Mouse (Mus musculus) induced T-regulatory cell, adult 2 months (primary cell): ENCODE measurements around the gene Parn.
"Not testable (repeated sequence)": the region's sequence is repeated elsewhere in the genome, so short reads cannot be mapped to it uniquely, and the experiment has no call there.

Experiments used
- DNase-seq: peaks from one replicate; pipeline ENCODE4 v3.0.0-alpha.2; 2012; ENCODE audit warnings: low read depth

Parn gene

GRCm38 (mm10) chr16:13667878-13668343, at the start of gene Parn:
Gene Parn, minus strand, starts transcription at chr16:13668170.
- DNase-seq, result peak; percentile 97

GRCm38 (mm10) chr16:13716821-13717553, 49.0 kb upstream of the Parn start:
- DNase-seq, result no peak

DNA sequence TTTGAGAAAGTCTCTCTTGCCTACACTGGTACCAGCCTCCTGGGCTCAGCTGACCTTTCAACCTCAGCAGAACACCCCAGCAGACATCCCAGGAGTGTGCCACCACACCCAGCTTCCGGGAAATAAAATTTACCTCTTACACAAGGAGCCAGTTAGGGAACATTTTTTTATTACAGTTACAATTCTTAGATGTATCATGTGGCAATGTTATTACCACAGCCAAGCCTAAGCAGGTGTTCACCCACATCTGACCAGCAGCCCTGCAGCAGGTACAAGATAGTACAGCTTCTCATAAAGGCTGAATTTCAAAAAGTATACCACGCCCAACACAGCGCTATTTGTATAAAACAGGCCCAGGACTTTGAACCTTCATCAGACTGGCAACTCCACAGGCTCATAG, 46.9 kb upstream of the Parn start:
- no peak for DNase-seq

GRCm38 (mm10) chr16:13704676-13705075, 36.7 kb upstream of the Parn start:
- DNase-seq, result no peak

- no peak for DNase-seq
These were observed 34.2 kb upstream of the Parn start for GRCm38 (mm10) chr16:13702184-13702583.

- DNase-seq, result peak; percentile 29
These were observed 31.0 kb upstream of the Parn start for GRCm38 (mm10) chr16:13698998-13699397.

DNA sequence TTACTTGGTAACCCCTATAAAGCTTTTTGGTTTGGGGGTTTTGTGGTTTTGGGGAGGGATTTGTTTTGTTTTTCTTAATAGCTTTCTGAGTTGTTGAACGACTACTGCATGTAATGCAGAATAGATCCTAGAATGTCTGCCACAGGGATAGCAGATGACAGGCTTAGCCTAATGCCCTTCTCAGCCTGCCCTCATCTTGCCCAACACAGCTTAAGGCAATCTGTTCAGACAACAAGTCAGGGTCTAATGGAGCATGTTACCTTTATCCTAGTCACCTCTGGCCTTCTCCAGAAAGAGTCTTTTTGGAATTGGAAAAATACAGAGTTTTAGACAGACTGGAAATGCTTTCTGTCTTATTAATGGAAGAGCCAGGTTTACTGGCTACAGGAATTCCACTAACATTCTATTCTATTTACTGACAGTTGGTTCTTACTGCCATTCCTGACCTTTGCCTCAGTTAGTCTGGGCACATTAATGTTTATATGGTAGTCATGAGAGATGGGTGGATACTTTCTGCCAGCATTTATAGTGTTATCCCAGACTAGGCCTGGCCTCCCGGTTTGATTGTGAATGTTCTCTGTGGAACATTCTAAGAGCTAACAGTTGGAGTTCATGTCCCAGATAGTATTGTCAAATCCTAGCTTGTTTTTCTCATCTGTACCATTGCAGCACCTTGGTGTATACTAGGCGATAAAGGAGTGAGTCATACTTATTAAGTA, 10.8 kb upstream of the Parn start:
- no peak for DNase-seq

GRCm38 (mm10) chr16:13674511-13674910, 6.5 kb upstream of the Parn start:
- no peak for DNase-seq

DNA sequence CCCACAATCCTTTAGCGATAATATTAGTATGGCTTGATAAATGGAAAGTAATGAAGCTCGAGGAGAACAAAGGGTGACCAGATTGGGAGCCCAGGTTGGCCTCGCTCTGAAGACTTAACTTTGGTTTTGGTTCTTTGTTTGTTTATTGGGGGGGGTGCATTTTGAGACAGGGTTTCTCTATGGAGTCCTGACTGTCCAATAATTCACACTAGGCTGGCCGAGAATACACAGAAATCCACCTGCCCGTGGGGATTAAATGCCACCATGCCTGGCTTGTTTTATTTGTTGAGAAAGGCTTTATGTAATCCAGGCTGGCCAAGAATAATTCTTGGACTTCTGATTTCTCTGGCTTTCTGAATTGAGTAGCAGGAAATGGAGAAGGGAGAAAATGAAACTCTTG, 5.1 kb upstream of the Parn start:
- DNase-seq, result no peak

DNA sequence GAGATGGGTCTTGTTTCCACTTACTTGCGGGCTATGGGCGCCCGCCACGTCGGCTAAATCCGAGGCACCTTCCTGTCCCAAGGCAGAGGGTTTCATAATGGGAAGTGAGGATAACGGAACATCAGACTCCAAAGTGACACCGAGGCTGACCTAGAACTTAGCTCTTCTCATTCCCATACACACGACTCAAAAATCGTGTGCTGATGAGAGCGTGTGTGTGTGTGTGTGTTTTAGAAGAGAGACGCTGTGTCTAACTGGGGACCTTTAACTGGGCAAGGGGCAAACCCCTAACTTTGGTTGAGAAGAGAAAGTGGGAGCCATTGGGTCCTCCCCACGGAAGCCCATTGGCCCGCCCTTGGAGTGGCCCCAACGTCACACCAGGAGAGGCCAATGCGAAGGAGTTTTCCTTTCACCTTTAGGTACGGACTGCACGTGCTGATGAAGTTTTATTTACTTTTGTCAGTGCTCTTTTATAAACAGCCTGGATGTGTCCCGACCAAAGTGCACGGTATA, 4.5 kb upstream of the Parn start:
- DNase-seq, result peak; percentile 92

DNA sequence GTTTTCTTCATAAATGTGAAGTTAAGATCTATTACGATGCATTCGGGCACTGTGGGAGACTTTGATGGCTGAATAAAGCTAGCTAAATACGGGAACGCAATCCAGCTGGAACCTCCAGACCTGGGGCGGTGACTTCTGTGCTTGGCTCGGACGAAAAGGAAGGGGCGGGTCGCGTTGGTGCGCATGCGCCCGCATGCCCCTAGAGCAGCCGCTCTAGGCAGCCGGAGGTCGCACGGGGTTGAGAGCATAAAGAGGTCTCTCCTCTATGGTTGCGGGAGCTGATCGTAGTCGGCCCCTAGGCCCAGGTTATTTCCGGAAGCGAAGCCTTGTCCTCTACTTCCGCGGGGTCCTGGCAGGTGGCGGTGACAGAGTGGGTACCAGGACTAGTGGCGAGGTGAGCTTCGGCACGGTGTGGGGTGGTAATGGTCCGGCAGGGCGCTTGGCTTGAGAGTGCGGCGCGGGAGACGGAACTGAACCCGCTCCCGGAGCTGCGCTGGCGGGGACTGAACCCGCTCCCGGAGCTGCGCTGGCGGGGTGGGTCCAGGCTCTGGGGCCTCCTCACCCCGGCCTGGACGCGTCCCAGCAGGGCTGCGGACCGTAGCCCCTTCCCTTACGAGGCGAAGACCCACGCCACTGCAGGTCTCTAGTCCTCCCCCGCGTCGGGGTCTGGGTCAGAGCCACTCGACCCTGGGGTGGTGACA, 3.9 kb upstream of the Parn start, which contains the start of the genes Bfar and 3110001I22Rik:
Gene Bfar, plus strand, starts transcription at position 174 of the 701 bp plus-strand sequence.
Gene 3110001I22Rik, plus strand, starts transcription at position 245 of the 701 bp plus-strand sequence.
- peak; percentile 95 for DNase-seq

DNA sequence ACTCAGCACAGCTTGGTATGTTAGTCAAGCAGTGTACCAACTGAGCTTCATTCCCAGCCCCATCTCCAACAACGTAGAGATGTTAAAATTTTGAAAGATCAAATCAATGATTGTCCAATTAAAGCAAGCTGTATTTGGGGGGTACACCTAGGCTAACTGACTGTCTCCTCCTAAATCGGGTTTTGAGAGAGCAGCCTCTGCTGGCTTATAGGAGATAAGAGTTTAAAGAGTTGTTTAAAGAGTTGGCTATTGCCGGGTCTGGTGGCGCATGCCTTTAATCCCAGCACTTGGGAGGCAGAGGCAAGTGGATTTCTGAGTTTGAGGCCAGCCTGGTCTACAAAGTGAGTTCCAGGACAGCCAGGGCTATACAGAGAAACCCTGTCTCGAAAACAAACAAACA, 2.9 kb upstream of the Parn start:
- peak; percentile 24 for DNase-seq

GRCm38 (mm10) chr16:13669282-13669681, 1.3 kb upstream of the Parn start:
- DNase-seq, result peak; percentile 14

DNA sequence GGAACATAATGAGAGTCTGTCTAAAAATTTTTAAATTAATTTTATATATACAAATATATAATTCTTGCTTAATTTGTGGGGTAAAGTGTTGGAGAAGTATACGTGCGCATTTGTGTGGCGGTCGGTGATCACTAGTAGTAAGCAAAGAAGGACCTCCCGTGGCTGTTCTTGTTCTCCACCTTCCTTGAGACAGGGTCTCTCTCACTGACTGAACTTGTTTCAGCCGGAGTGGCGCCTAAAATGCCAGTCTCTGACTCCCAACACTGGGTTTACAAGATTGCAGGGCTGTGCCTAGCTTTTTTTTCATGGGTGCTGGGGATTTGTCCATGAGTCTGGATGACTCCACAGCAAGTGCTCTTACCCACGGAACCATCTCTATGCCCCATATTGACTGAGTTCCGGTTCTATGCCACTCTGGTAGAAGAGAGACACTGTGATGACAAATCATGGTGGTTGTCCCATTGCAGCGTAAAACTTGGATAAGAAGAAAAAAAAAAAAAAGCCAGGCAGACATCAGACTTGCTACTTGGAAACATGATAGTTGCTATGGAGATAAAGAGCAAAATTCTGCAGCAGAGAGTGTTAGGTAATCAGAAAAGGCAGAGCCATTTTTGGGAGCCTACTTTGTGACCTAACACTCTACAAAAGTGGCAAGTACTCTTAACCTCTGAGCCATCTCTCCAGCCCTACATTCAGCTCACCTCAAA, 585 bp upstream of the Parn start:
- no peak for DNase-seq

- no peak for DNase-seq
These were observed 7.2 kb downstream of the Parn start for GRCm38 (mm10) chr16:13660736-13661135.

DNA sequence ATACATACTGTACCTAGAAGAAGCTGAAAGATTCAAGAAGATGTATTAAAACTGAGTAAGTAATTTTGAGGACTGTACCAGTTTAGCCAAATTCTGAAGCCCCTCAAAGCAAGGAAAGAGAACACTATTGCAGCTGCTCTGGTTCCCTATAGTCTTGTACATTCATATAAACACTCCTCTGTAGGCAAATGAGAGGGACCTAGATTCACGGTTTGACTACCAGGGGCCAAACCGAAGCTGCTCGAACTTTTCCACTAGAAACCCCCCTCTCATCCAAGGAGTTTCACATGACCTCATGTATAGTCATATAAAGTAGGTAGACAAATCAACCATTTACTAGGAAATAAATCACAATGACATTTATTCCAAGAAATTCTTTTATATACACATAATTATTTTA, 9.1 kb downstream of the Parn start:
- no peak for DNase-seq

DNA sequence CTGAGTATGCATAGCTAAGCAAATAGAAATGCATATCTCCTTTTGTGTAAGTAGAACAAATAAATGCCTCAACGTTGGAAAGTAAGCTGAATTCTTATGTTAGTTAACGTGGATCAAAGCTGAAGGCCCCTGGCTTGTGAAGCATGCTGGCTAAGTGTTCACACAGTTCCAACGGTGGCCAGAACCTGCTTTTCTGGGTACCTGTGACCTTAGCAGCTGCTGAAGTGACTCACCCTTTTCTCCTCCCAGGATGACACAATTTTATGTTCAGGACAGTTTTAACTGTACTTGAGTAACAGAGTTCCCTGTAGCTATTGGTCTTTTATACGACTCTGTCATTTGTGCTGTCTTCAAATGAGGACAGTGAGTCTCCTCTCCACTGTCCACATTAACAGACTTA, 22.0 kb downstream of the Parn start:
- no peak for DNase-seq

GRCm38 (mm10) chr16:13644474-13644873, 23.5 kb downstream of the Parn start:
- no peak for DNase-seq

DNA sequence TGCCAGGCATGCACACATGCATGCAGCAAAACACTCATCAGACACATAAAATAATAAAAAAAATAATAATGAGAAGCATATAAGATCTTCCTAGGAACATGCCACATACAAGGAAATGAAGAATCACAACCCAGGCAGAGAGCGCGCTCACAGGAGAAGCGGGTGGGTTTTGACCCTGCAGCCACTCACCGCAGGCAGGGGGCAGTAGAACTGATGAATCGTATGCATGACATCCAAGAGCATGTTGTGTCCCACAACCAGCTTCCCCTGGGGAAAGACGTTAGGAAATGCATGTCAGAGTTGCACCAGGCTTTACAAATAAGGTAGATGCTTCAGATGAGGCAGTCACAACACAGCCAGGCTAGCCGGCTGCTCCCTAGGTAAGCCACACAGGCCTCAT, 27.9 kb downstream of the Parn start:
- peak; percentile 4 for DNase-seq

GRCm38 (mm10) chr16:13639508-13639907, 28.5 kb downstream of the Parn start:
- no peak for DNase-seq

- DNase-seq, result not testable (repeated sequence)
These were observed 29.8 kb downstream of the Parn start for GRCm38 (mm10) chr16:13638198-13638597.

DNA sequence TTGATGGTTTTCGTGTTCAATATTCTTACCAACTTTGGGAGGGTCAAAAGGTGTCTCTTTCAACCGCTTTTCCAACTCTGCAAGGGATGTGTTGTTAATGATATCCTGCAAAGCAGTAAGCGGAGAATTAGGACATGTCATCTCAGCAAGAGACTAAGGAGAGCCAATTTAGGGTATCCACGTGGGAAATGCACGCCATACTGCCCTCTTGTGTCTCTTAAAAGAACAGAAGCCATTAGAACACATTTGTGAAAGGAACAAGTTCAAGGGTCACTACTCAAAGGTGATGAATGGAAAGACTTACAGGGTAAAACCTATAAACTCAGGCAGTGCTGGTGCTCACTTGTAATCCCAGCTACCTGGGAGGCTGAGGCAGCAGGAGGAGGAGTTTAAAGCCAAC, 39.6 kb downstream of the Parn start:
- DNase-seq, result peak; percentile 12
